Mouse (Mus musculus) cerebellum, postnatal 14 days (tissue): ENCODE measurements at regions not wholly inside any gene's neighbourhood (a gene's known extent, or its start where the extent isn't known, plus 50 kb on each side); places are given as distances from the start of the nearest gene placed in this dataset.
A peak's percentile ranks its signal among the peaks of the same experiment; 100 is the strongest.
"Not testable (repeated sequence)": the region's sequence is repeated elsewhere in the genome, so short reads cannot be mapped to it uniquely, and the experiment has no call there.

Experiments
- DNase-seq, 2 experiments: peaks; one replicate each; pipeline ENCODE4 v3.0.0; 2021; ENCODE audit warnings: mixed read lengths in 2 of 2

DNA sequence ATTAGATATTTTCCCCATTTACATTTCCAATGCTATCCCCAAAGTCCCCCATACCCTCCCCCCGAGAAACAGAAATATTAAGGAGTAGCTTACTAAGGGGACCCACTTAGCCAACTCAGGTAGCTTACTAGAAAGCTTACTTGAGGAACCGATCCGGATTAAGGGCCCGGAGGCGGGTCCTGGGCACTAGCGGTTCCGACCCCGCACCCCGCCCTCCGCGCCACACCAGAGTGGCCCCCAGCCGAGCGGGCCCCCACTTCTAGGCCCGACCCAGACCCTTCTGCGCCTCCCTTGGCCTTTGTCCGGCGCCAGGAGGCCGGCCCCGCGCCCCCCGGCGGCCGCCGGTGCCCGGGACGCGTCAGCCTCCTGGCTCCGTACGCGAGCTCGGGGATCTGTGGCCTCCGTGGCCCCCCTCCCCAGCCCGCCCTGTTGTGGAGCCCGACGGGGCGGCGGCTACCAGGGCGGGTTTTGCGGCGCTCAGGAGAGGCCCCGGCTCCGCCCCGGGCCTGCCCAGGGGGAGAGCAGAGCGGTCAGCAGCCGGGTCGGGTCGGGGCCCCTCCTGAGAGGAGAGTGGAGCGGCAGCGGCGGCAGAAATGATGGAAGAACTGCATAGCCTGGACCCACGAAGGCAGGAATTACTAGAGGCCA, 106.5 kb downstream of the Zfp600 start:
- peak in 1 of 2 experiments; percentile 2 for DNase-seq

DNA sequence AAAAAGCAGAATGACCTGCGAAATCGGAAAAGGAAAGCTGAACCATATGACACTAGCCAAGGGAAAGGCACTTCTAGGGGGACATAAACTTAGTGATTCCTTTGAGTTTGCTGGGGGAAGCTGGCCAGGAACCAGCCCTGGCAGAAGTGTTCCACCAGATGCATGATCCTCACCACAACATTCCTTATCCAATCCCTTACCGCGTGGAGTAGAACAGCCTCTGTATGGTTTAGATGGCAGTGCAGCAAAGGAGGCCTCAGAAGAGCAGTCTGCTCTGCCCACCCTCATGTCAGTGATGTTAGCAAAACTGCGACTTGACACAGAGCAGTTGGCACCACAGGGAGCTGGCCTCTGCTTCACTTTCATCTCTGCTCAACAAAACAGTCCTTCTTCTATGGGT, 107.2 kb downstream of the Zfp600 start:
- DNase-seq = not testable (repeated sequence)

GRCm38 (mm10) chr4:146270119-146270747, 113.6 kb downstream of the Zfp600 start:
- not testable (repeated sequence) for DNase-seq
